Comparison of ENCODE assay signal across 8 mouse cellular contexts in the genomic region with DNA sequence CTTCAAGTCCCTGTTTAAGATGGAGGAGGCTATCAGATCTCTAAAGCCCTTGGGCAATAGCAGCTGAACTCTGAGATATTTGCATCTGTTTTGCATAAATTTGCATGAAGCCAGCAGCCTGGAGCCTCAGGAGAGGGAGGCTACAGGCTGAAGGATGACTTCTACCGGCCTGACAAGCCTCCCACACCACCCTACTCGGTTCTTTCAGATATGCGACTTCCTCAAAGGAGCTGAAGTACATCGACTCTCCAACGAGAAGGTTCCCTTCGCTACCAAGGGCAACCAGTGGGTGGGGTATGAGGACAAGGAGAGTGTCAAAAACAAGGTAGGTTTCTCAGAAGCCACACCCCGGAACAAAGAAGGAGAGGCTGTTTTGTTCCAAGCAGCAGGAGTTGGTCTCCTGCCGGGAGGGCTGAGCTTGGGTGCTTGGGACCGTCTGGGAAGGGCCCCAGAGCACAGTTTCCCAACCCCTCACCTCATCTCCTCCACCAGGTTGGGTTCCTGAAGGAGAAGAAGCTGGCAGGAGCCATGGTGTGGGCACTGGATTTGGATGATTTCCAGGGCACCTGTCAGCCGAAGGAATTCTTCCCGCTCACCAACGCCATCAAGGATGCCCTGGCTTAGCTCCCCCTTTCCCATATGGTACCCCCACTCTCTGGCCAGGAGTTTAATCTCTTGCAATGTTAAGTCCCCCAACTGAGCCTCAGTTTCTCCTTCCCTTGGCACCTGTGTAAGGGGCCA. TPM values are rescaled to one million over a fixed set of nuclear protein-coding genes. Genes with fewer than 3 reads are reported as not detected.
A peak's percentile ranks its signal among the peaks of the same experiment; 100 is the strongest.
DNase-seq lines count a peak whose midpoint lies in the region; ATAC-seq and TF ChIP-seq lines count a peak whose summit lies in the region.

No protein-coding gene starts in this region.

- peaks cover 24% of the 10 kb centered on the region for H3K4me1 ChIP-seq in hindbrain, embryonic 12.5 days

- peak; percentile 38 for TF ChIP-seq CTCF in layer of hippocampus, adult 2 months (conservative IDR thresholded peaks at IDR 0.05)

- no peak overlapping the region for H3K4me3 ChIP-seq in layer of hippocampus, adult 2 months
- H3K4me3 ChIP-seq in hindbrain, embryonic 12.5 days: no peak overlapping the region

- WGBS in hindbrain, embryonic 12.5 days: 23% methylated on average over 12 of the region's 12 CpGs

- no peak for DNase-seq in layer of hippocampus, adult 2 months (ENCODE audit: low spot score in 2 of 2)
- DNase-seq in layer of hippocampus, adult 18-20 months (ENCODE audit: low spot score in 2 of 2): no peak
- peak; percentile 99 for DNase-seq in ZHBTc4 (ENCODE audit: low read depth, low spot score)
- no peak for DNase-seq in embryo, embryonic 10 days (ENCODE audit: low spot score)
- no peak for DNase-seq in layer of hippocampus, postnatal 25 days (ENCODE audit: extremely low spot score in 1 of 2, low spot score in 1 of 2)
- DNase-seq in layer of hippocampus, adult 9-11 months: no peak

- no peaks in the 10 kb centered on the region for H3K9me3 ChIP-seq in hindbrain, embryonic 12.5 days (replicated peaks)

- peak overlapping the region; percentile 30 for H3K4me2 ChIP-seq in hindbrain, embryonic 12.5 days (replicated peaks)

- H3K36me3 ChIP-seq in hindbrain, embryonic 12.5 days: no peaks in the 10 kb centered on the region

- H3K9ac ChIP-seq in hindbrain, embryonic 12.5 days: no peak overlapping the region

- no peaks in the 10 kb centered on the region for H3K27me3 ChIP-seq in hindbrain, embryonic 12.5 days

- peak; percentile 56 for ATAC-seq in hindbrain, embryonic 12.5 days (ENCODE audit: low FRiP score)
- peak; percentile 67 for ATAC-seq in megakaryocyte-erythroid progenitor cell, adult 5-6 weeks (replicated peaks; ENCODE audit: low FRiP score, low TSS enrichment, poor library complexity, severe bottlenecking)

- H3K27ac ChIP-seq in layer of hippocampus, adult 2 months: peak overlapping the region; percentile 19; the same call in 1 of the 2 replicates
- H3K27ac ChIP-seq in hindbrain, embryonic 12.5 days: peak overlapping the region; percentile 37; the same call in 1 of the 2 replicates

RNA-seq across cellular contexts. Expression of a gene that starts 4.1 kb away (rescaled TPM):
- total RNA-seq in layer of hippocampus, adult 2 months (2021): not detected
- total RNA-seq in layer of hippocampus, adult 18-20 months (2021): not detected
- polyA plus RNA-seq in hindbrain, embryonic 12.5 days (2016; fragmentation: Nextera tagmentation; extraction: Ambion mirVana): 2.4 and 15.9 TPM in 2 replicates
- total RNA-seq in megakaryocyte-erythroid progenitor cell, adult 5-6 weeks (2014; fragmentation: Nextera tagmentation): not detected in 2 replicates
- total RNA-seq in megakaryocyte-erythroid progenitor cell, adult 5-6 weeks (2017): not detected in 2 replicates
- total RNA-seq in layer of hippocampus, postnatal 25 days (2021): under 1 TPM; 0.17 to 0.19 TPM

RNA-seq across cellular contexts. Expression of a gene that starts 7.2 kb away (rescaled TPM):
- total RNA-seq in layer of hippocampus, adult 2 months (2021): 10 to 100 TPM; 11.1 to 12.4 TPM
- total RNA-seq in layer of hippocampus, adult 18-20 months (2021): 10 to 100 TPM; 17.2 to 22.4 TPM
- polyA plus RNA-seq in hindbrain, embryonic 12.5 days (2016; fragmentation: Nextera tagmentation; extraction: Ambion mirVana): 3.0 and 3.3 TPM in 2 replicates
- 0.77 TPM in 1 of 2 replicates, not detected in the other for total RNA-seq in megakaryocyte-erythroid progenitor cell, adult 5-6 weeks (2014; fragmentation: Nextera tagmentation)
- total RNA-seq in megakaryocyte-erythroid progenitor cell, adult 5-6 weeks (2017): 0.84 and 2.4 TPM in 2 replicates
- total RNA-seq in layer of hippocampus, postnatal 25 days (2021): 10 to 100 TPM in 1 of 2 experiments, 1 to 10 TPM in 1; 7.3 to 10.8 TPM

RNA-seq across cellular contexts. Expression of a gene that starts 46.1 kb away (rescaled TPM):
- total RNA-seq in layer of hippocampus, adult 2 months (2021): 100 to 1,000 TPM; 202 to 221 TPM
- 100 to 1,000 TPM; 212 to 220 TPM for total RNA-seq in layer of hippocampus, adult 18-20 months (2021)
- polyA plus RNA-seq in hindbrain, embryonic 12.5 days (2016; fragmentation: Nextera tagmentation; extraction: Ambion mirVana): 2.3 and 2.4 TPM in 2 replicates
- total RNA-seq in megakaryocyte-erythroid progenitor cell, adult 5-6 weeks (2014; fragmentation: Nextera tagmentation): not detected in 2 replicates
- total RNA-seq in megakaryocyte-erythroid progenitor cell, adult 5-6 weeks (2017): not detected in 2 replicates
- 100 to 1,000 TPM; 224 to 230 TPM for total RNA-seq in layer of hippocampus, postnatal 25 days (2021)

Comparison
In these comparisons a context has a peak if more than half of its experiments do, and no peak if none do; other contexts are left out.
1. RNA of a gene that starts 46.1 kb away (total RNA-seq): 224 to 230 TPM in layer of hippocampus, postnatal 25 days, 202 to 221 TPM in layer of hippocampus, adult 2 months and 212 to 220 TPM in layer of hippocampus, adult 18-20 months; not detected in megakaryocyte-erythroid progenitor cell, adult 5-6 weeks; every median in the first group is over 100 times any median in the second.